Mouse (Mus musculus) limb, embryonic 12.5 days (tissue): ENCODE data around the gene Gm14085. TPM values are rescaled to one million over a fixed set of nuclear protein-coding genes. Genes with fewer than 3 reads are reported as not detected.
"Not testable (repeated sequence)": the region's sequence is repeated elsewhere in the genome, so short reads cannot be mapped to it uniquely, and the experiment has no call there.

ENCODE experiments used
- ATAC-seq: fragments of 200-750 bp; cut with Nextera tagmentation; 2 replicates; pipeline ENCODE4 v1.8.0; 2017; ENCODE audit warnings: low read depth, moderate TSS enrichment; ENCODE audit not compliant: insufficient number of reproducible peaks, insufficient read depth, low FRiP score, low TSS enrichment
- H3K27ac ChIP-seq: fragments of 300-500 bp; sonication (generic); 2 replicates; pipeline ENCODE4 v1.5.1; 2016; ENCODE audit warnings: mild to moderate bottlenecking, moderate library complexity
- H3K27me3 ChIP-seq: fragments of 300-500 bp; sonication (generic); 2 replicates; pipeline ENCODE4 v1.6.1; 2016; ENCODE audit warnings: mild to moderate bottlenecking, moderate library complexity
- H3K36me3 ChIP-seq: fragments of 300-500 bp; sonication (generic); 2 replicates; pipeline ENCODE4 v1.6.1; 2016; ENCODE audit warnings: mild to moderate bottlenecking, moderate library complexity
- H3K4me1 ChIP-seq: fragments of 300-500 bp; sonication (generic); replicated peaks from 2 replicates; pipeline ENCODE4 v1.6.1; 2016
- H3K4me2 ChIP-seq: fragments of 300-500 bp; sonication (generic); 2 replicates; pipeline ENCODE4 v1.6.1; 2016; ENCODE audit warnings: mild to moderate bottlenecking, moderate library complexity
- H3K4me3 ChIP-seq: fragments of 300-500 bp; sonication (generic); replicated peaks from 2 replicates; pipeline ENCODE4 v1.5.1; 2016; ENCODE audit warnings: mild to moderate bottlenecking
- H3K9ac ChIP-seq: fragments of 300-500 bp; sonication (generic); replicated peaks from 2 replicates; pipeline ENCODE4 v1.6.1; 2016; ENCODE audit warnings: mild to moderate bottlenecking, moderate library complexity
- H3K9me3 ChIP-seq: fragments of 300-500 bp; sonication (generic); 2 replicates; pipeline ENCODE4 v1.6.1; 2016; ENCODE audit warnings: mild to moderate bottlenecking, moderate library complexity
- WGBS: fragments of 180-500 bp; shearing (Covaris S2); methylation state at CpG from one replicate; pipeline ENCODE4 v1.1.7; 2016; 5-methylcytosine and 5-hydroxymethylcytosine counted together
- polyA plus RNA-seq: library from polyadenylated mRNA; unstranded; fragments of >200 nt; fragmentation: Nextera tagmentation; extraction: Ambion mirVana; gene quantifications from 2 replicates; pipeline ENCODE4 v1.2.1, GENCODE M21; 2016

Gene Gm14085
- polyA plus RNA-seq, 1 experiment from 2014 or later = not detected

DNA sequence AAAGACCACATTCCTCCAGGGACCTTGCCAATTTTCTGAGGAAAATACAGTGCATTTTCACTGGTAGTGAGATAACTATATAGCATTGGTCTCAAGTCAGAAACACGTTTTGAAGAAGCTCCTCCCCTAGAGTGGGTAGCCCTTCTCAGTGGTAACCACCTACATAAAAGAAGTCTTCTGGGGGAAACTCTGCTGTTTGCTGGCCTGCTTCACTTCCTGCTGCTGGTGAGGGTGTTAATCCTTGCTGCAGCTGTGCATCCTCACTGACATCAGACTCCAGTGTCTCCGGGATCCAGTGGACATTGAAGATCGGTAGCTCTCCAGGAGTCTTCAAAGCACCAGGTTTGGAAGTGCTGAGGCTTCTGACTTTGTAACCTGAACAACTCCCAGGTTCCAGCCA, 913 bp downstream of the Gm14085 start:
- ATAC-seq, H3K9me3 ChIP-seq: not testable (repeated sequence)
- WGBS = 49% methylated on average over 3 of the region's 3 CpGs

DNA sequence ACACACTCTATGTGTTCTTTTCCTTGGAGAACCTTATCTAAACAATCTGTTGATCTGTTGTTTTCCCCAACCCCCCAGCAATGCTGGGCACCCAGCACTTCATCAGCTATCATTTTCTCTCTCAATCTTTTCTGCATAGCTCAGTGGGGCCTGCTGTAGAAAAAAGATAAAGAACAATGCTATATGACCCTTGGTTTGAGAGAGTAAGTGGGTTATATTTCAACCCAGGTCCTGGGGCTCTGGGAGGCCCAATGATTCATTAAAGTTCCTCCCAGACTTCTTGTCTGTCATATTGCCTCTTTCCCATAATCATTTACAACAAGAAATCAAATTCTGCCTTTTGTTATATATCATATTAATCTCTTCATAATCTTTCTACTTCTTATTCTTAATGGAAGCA, 1.4 kb downstream of the Gm14085 start:
- H3K4me1 ChIP-seq, H3K27me3 ChIP-seq, H3K4me3 ChIP-seq, H3K9ac ChIP-seq, H3K36me3 ChIP-seq, H3K27ac ChIP-seq, H3K4me2 ChIP-seq, ATAC-seq, H3K9me3 ChIP-seq: not testable (repeated sequence)

More for the DNA sequence above, 913 bp downstream of the Gm14085 start:
- H3K9ac ChIP-seq, H3K27me3 ChIP-seq, H3K4me1 ChIP-seq, H3K4me2 ChIP-seq, H3K36me3 ChIP-seq, H3K27ac ChIP-seq, H3K4me3 ChIP-seq: not testable (repeated sequence)

DNA sequence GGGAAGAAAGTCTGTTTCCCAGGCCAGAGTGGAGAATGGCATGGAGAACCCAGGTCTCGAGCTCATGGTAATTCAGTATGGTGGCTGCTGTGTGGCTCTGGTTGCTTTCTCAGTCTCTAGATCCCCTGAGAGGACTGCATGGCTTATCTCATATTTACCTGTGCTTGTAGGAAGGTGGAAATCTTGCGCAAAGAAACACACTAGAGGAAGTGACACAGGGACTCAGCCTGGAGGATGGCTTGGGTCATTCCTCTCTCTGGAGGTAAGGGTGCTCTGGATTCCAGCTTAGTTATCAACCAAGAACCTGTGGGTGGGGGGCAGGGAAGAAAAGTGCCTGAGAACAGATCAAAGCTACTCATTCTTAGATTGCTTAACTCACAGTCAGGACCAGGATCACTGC, 1.9 kb downstream of the Gm14085 start:
- Histone ChIP-seq H3K36me3 (no peaks in the 10 kb centered on the region), H3K4me3 (no peak overlapping the region), H3K4me2 (no peak overlapping the region), H3K4me1 (no peaks in the 10 kb centered on the region), H3K27ac (no peak overlapping the region), H3K9me3 (no peaks in the 10 kb centered on the region), H3K9ac (no peak overlapping the region), H3K27me3 (no peaks in the 10 kb centered on the region)
- WGBS = 89% methylated on average over 2 of the region's 2 CpGs
- no peak for ATAC-seq

GRCm38 (mm10) chr2:122529696-122530095, 45.0 kb downstream of the Gm14085 start:
- not testable (repeated sequence) for ATAC-seq, H3K27ac ChIP-seq
- WGBS = 100% methylated on average over 1 of the region's 1 CpGs

GRCm38 (mm10) chr2:122531290-122531689, 46.5 kb downstream of the Gm14085 start:
- WGBS = 89% methylated on average over 7 of the region's 7 CpGs
- H3K4me2 ChIP-seq = no peak overlapping the region
- H3K27ac ChIP-seq = no peak overlapping the region
- no peaks in the 10 kb centered on the region for H3K4me1 ChIP-seq
- no peak for ATAC-seq
- no peaks in the 10 kb centered on the region for H3K27me3 ChIP-seq
- H3K36me3 ChIP-seq = no peaks in the 10 kb centered on the region
- no peak overlapping the region for H3K9ac ChIP-seq
- no peaks in the 10 kb centered on the region for H3K9me3 ChIP-seq
- no peak overlapping the region for H3K4me3 ChIP-seq

More at GRCm38 (mm10) chr2:122529696-122530095, 45.0 kb downstream of the Gm14085 start:
- H3K4me3 ChIP-seq, H3K4me1 ChIP-seq, H3K4me2 ChIP-seq, H3K36me3 ChIP-seq, H3K9ac ChIP-seq, H3K9me3 ChIP-seq, H3K27me3 ChIP-seq: not testable (repeated sequence)

GRCm38 (mm10) chr2:122531726-122532125, 47.0 kb downstream of the Gm14085 start:
- no peaks in the 10 kb centered on the region for H3K4me1 ChIP-seq
- no peak overlapping the region for H3K4me2 ChIP-seq
- WGBS = 89% methylated on average over 2 of the region's 2 CpGs
- ATAC-seq = no peak
- H3K9ac ChIP-seq = no peak overlapping the region
- no peak overlapping the region for H3K27ac ChIP-seq
- H3K27me3 ChIP-seq = no peaks in the 10 kb centered on the region
- H3K9me3 ChIP-seq = no peaks in the 10 kb centered on the region
- H3K36me3 ChIP-seq = no peaks in the 10 kb centered on the region
- no peak overlapping the region for H3K4me3 ChIP-seq

- Histone ChIP-seq H3K27me3 (no peaks in the 10 kb centered on the region), H3K4me2 (no peak overlapping the region), H3K4me3 (no peak overlapping the region), H3K27ac (no peak overlapping the region), H3K9me3 (no peaks in the 10 kb centered on the region), H3K9ac (no peak overlapping the region), H3K4me1 (no peaks in the 10 kb centered on the region), H3K36me3 (no peaks in the 10 kb centered on the region)
- 86% methylated on average over 2 of the region's 2 CpGs for WGBS
- ATAC-seq = no peak
These were observed 47.5 kb downstream of the Gm14085 start for GRCm38 (mm10) chr2:122532136-122532801.

DNA sequence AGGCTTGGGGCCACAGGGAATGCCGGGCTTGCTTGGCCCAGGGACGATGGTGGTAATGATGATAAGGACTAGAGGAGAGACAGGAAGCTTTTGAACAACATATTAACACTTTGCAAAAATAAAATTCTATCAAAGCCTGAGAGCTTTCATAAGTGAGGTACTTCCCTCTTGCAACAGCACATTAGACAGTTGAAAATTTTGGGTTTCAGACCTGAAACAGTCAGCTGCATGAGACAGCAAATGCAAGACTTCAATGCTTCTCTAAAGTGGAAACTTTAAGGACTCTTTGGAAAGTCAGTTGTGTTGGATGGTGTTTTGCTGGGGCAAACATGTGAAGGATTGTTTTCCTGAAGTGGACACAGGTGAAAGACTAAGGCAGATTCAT, 48.1 kb downstream of the Gm14085 start:
- Histone ChIP-seq H3K27ac (no peak overlapping the region), H3K36me3 (no peaks in the 10 kb centered on the region), H3K4me3 (no peak overlapping the region), H3K27me3 (no peaks in the 10 kb centered on the region), H3K9me3 (no peaks in the 10 kb centered on the region), H3K9ac (no peak overlapping the region), H3K4me2 (no peak overlapping the region), H3K4me1 (no peaks in the 10 kb centered on the region)
- WGBS = 94% methylated on average over 2 of the region's 2 CpGs
- no peak for ATAC-seq

GRCm38 (mm10) chr2:122533378-122533777, 48.6 kb downstream of the Gm14085 start:
- H3K4me1 ChIP-seq = no peaks in the 10 kb centered on the region
- no peaks in the 10 kb centered on the region for H3K9me3 ChIP-seq
- WGBS = 85% methylated on average over 2 of the region's 2 CpGs
- H3K4me2 ChIP-seq = no peak overlapping the region
- ATAC-seq = no peak
- H3K9ac ChIP-seq = no peak overlapping the region
- H3K27me3 ChIP-seq = no peaks in the 10 kb centered on the region
- H3K4me3 ChIP-seq = no peak overlapping the region
- no peaks in the 10 kb centered on the region for H3K36me3 ChIP-seq
- no peak overlapping the region for H3K27ac ChIP-seq

DNA sequence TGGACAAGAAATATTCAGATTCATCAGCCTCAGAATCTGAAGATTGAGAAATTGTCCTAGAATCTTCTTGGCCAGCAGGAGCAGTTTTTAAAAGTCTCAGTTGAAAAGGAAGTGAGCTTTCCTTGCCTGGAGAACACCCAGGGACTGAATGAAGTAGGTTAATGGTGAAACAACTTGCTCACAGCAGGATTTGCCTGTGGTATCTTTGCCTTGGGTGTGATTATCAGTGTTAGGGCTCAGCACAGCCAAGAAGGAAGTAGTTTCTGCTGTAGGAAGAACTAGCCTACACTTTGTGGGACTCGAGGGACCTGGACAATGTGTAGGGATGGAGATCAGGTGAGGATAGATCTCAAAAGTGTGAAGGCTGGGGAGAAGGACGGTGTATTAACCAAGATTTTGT, 49.9 kb downstream of the Gm14085 start:
- Histone ChIP-seq H3K36me3 (no peaks in the 10 kb centered on the region), H3K4me1 (no peaks in the 10 kb centered on the region), H3K4me2 (no peak overlapping the region), H3K27ac (no peak overlapping the region), H3K4me3 (no peak overlapping the region), H3K9me3 (no peaks in the 10 kb centered on the region), H3K27me3 (no peaks in the 10 kb centered on the region), H3K9ac (no peak overlapping the region)
- ATAC-seq = no peak
- WGBS = 84% methylated on average over 2 of the region's 2 CpGs

GRCm38 (mm10) chr2:122558317-122558716, 73.6 kb downstream of the Gm14085 start:
- Histone ChIP-seq H3K4me1 (no peaks in the 10 kb centered on the region), H3K27ac (no peak overlapping the region), H3K36me3 (no peaks in the 10 kb centered on the region), H3K9ac (no peak overlapping the region), H3K4me3 (no peak overlapping the region), H3K4me2 (no peak overlapping the region), H3K9me3 (no peaks in the 10 kb centered on the region), H3K27me3 (0 out of 2 replicates have a peak, but pooled peaks cover 4% of the 10 kb centered on the region)
- WGBS = 40% methylated on average over 2 of the region's 2 CpGs
- no peak for ATAC-seq

DNA sequence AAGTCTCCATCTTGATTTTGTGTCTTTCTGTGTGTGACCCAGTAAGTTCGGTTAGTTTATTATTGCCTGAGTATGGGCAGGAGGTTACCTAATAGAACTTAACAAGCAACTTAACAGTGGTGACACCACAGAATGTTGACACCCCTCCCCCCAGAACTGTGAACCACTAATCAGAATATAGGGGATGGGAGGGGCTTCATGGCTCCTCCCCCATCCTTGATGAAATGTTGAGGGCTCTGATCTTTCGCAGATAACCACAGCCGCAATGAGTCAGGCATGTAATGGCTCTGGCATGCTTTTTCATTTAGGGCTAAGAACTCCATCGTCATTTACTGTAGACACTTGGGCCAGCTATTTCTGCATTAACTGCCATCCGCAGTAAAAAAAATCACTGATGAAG, 76.5 kb downstream of the Gm14085 start:
- no peaks in the 10 kb centered on the region for H3K4me1 ChIP-seq
- WGBS = 88% methylated on average over 5 of the region's 5 CpGs
- 0 out of 2 replicates have a peak, but pooled peaks cover 4% of the 10 kb centered on the region for H3K27me3 ChIP-seq
- no peak overlapping the region for H3K4me3 ChIP-seq
- no peaks in the 10 kb centered on the region for H3K9me3 ChIP-seq
- H3K36me3 ChIP-seq = no peaks in the 10 kb centered on the region
- H3K9ac ChIP-seq = no peak overlapping the region
- no peak for ATAC-seq
- H3K4me2 ChIP-seq = no peak overlapping the region
- H3K27ac ChIP-seq = no peak overlapping the region
